Mouse (Mus musculus): ENCODE results near the gene Eid1. TPM values are rescaled to one million over a fixed set of nuclear protein-coding genes. Genes with fewer than 3 reads are reported as not detected.

The Eid1 gene
- total RNA-seq, 2 experiments from 2014 or later = 52.2 to 58.0 TPM

Other genes with a start within 250 kb of the Eid1 start
- under 1 TPM; 0.11 to 0.14 TPM for gene Gm9913, start 168.0 kb upstream of the Eid1 start, total RNA-seq (2021)
- 10 to 100 TPM; 58.3 to 66.6 TPM for gene Fbn1, start 165.1 kb upstream of the Eid1 start, total RNA-seq (2021)
- 1 to 10 TPM; 1.4 TPM for gene Cep152, start 48.0 kb upstream of the Eid1 start, total RNA-seq (2021)
- under 1 TPM; 0.42 to 0.51 TPM for gene Shc4, start 51.1 kb downstream of the Eid1 start, total RNA-seq (2021)
- 10 to 100 TPM; 28.1 to 30.0 TPM for gene Secisbp2l, start 109.8 kb downstream of the Eid1 start, total RNA-seq (2021)
- 10 to 100 TPM; 11.0 to 11.8 TPM for gene Galk2, start 186.0 kb downstream of the Eid1 start, total RNA-seq (2021)
- 10 to 100 TPM; 86.5 to 91.6 TPM for gene Cops2, start 186.0 kb downstream of the Eid1 start, total RNA-seq (2021)

Data from heart, postnatal 36 days (tissue).